Mouse (Mus musculus) urinary bladder, postnatal 10 days (tissue): Measurements from ENCODE around the gene Rps16.

Experiments used
- DNase-seq: peaks from one replicate; pipeline ENCODE4 v3.0.0; 2022; ENCODE audit warnings: low spot score

Gene Rps16

DNA sequence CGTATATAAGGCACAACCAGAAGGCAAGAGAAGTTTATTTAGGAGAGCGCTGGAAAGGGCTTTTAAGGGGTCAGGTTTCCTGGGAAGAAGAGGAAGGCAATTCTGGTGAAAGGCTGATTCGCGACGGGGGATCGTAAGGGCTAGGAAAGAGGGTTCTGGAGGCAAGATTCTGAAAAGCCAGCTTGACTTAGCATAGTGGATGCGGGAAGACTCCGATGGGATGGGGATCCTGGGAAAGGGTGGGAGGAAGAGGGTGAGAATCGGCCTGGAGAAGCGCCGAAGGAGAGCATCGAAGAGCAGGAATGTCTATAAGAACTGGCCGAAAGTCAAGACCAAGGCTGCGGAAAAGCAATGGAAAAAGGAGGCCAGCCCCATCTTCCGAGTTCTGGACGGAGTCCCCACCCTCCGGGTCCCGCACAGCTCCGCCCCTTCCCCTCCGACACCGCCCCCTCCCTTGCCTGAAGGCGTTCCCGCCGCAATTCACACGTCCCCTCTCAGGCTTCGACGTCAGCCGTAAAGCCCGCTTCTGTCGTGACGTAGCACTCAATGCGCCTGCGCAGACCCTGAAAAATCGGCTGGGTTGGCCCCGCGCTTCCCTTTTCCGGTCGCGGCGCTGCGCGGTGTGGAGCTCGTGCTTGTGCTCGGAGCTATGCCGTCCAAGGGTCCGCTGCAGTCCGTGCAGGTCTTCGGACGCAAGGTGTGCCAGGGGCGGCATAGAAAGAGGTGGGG, at the start of gene Rps16:
Gene Rps16 (plus strand): TSS at position 498 of the 729 bp plus-strand sequence.
- DNase-seq: peak; percentile 99

DNA sequence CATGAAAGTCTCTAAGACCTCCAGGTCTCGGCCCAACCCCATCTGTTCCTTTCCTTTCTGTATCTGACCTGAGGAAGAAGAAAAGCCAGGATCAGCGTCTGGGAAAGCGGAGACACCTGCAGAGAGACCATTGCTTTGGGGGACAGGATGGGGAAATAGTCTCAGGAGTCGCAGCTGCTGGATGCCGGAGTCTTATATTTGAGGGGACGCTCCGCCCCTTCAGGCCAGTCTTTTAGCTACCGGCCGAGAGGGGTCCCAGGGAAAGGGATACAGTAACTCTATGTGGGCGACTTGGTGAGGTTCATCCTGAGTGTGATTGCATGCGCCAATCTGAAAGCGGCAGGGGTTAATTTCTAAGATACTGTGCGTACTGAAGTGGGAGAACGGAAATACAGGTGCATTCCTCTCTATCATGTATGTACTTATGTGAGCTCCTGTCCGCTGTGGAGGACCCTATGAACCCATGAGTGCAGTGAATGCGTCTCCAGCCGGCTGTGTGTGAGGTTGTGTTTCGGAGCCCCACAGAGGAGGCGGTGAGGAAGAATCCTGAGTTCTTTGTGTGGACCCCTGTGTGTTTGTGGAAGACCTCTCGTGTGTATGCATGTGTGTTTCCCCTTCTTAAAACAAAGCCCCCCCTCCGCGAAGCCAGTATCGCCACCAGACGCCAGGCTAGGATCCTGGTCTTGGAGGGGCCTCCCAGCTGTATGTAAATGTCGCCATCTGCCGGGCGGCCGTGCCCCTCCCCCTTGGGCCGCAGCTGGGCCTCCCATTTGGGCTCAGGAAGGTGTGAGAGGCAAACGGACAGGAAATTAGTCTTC, 48.6 kb upstream of the Rps16 start, which contains the start of gene Dll3:
Gene Dll3 (minus strand): TSS at position 623 of the 818 bp plus-strand sequence.
- no peak for DNase-seq

DNA sequence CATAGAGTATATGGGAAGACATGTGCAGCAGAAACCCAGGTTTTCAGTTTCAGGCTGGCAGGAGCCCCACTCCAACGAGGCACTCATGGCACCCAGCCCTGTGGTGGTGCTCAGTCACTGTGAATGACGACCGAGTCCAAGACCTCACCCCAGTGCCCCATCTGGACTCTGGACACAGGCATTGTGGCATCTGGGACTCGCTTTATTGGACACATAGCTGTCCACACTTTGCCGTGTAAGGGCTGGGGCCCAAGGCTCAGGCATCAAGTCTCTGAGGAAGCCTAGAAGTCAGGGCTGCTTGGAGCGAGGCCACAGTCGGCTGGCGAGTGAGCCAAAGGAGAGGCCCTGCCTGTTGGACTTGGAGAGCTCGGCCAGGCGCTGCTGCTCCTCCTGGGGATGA, 44.8 kb upstream of the Rps16 start:
- DNase-seq: no peak

DNA sequence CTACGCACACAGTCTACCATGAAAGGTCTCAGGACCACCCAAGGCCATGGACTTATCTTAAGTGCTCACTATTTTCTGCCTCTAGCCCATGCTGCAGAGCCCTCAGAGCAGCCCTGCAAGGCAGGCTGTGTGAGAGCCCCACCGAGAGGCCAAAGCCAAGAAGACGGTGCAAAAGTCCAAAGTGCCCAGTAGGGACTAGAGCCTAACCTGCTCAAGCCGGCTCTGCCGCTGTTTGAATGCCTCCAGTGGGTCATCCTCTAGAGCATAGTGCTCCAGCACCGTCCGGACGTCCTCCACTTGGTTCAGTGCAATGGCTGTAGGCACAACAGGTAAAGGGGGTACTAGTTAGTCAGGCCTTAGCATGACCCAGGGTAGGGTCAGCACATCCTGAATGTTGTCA, 44.2 kb upstream of the Rps16 start:
- DNase-seq: no peak

DNA sequence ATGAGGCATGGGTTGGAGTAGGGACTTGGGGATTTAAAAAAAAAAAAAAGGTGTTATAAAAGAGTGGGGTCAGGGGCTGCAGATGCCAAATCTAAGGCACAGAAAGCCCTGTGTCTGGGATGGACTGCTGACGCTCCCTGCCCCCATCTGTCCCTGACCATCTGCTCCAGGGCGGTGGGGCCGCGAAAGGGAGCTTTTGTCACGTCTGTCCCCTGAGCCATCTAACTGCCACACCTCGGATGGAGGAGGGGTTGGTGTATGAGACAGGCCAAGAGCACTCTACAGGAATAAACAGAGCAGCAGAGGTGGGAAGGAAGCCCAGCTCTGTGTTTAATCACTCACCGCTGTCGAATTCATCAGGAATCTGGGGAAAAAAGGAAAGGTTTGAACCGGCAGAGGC, 40.7 kb upstream of the Rps16 start:
- DNase-seq: no peak

DNA sequence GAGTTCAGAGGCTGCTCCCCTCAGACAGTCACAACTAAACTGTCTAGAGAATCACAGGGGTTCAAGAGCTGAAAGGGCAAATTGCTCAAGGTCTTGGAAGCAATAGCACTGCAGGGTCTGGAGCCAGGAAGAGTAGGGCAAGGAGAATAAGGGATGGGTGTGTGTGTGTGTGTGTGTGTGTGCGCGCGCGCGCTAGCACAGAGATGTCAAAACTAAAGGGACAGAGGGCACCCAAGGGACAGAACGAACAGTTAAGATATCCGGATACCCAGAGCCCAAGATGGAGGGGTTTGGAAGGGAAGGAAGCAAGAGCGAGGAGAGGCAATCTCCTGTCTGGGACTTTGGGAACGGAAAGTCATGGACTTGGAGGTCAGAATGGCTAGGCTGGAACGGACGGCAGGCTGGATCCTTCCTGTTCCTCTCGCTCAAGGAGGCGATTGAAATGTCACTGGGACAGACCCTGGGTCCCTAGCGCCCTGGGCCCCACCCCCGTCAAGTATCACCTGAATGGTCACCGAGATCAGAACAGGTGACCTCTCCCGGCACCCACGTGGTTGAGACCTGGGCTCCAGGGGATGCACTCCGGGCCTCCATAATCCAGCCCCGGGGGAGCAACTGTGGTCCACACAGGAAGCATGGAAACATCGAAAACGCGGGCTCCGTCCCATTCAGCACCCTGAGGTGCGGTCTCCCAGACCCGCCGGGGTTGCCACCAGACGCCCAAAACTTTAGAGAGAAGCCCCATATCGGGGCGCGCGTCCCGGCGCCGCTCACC, 39.1 kb upstream of the Rps16 start:
- no peak for DNase-seq

DNA sequence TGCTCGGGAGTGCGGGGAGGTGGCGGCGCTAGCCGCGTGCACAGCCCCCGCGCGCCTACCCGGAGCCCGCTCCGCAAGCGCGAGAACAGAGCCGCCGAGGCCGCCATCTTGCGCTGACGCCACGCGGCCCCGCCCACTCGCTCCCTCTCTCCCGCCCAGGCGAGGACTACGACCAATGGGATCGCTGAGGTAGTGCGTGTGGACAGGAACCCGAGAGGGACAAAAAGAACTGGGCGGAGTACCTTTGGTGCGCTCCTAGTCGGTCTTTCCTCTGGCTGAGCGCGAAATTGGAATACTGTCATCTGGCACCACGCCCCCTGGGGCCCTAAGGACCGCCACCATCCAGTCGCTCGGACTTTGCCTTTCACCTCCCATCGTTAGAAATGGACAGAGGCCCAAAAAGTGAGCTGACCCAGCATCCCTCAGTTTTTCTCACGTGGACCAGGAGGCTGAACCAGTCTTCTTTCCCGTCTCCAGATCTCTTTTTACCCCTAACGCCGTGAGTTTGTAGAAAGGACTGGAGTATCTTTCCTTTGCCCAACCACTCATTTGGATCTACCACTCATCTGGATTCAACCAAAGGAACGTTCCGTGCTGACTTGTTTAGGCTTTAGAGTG, 38.4 kb upstream of the Rps16 start, which contains the start of gene Timm50:
Gene Timm50 (minus strand): TSS at position 147 of the 618 bp plus-strand sequence.
- DNase-seq: peak; percentile 94

DNA sequence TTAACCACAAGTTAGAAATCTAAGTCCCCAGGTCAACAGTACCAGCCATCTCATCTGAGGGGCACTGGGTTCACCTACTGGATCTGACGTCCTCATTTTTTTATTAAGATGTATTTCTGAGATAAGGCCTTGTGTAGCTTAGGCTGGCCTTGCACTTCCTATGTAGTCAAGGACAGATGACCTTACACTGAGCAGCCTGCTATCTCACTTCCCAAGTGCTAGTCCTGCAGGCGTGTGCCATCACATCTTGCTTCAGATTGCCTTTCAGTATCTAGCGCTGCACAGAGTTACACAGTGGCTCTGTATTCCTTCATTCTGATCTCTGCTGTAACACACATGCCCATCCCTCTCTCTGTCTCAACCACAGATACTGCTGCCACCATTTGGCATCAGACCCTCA, 32.4 kb upstream of the Rps16 start:
- no peak for DNase-seq

DNA sequence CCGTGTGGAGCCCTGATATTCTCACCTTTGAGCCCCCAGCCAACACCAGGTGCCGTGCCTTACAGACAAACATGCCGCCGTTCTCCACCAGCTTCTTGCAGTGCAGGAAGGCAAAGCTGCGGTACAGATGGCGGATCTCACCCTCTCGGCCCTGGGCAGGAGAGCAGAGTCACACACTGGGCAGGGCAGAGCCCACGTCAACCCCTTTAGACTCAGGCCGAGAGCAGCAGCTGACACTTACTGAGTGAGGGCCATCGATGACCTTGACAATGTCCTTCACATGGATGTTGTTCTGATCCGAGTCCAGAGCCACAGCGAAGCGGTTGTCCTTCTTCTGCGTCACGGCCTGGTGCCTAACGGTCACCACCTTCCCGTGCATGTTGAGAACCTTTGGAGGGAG, 31.7 kb upstream of the Rps16 start:
- DNase-seq: no peak

DNA sequence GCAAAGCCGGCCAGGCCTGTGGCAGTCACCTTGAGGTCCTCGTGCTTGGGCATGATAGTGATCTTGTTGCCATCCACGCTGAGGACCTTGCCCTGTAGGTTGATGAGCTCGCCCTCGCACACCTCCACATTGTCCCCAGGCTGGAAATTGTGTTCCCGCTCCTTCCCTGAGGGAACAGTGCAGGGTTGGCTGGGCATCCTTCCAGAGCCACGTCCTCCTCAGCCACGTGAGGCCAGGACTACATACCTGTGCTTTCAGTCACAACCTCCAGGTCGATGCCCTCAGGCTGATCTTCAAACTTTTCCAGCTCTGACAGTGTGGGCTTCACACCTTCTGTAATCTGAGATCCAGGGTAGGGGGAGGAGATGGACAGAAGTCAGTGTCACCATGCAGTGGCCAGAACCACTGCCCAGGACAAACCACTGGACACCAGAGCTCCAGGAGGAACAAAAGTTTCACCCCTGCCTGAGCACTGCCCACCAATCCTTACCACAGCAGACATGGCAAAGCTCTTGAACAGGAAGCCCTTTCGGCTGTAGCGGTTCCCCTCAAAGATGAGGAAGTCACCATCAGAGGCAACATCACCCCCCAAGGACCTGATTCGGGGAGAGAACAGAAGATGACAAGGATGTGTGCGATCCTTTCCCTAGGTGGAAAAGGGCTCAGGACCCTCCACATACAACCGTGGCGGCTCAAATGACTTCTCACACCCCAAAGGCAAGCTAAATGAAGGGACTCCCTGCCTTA, 28.3 kb upstream of the Rps16 start:
- no peak for DNase-seq

DNA sequence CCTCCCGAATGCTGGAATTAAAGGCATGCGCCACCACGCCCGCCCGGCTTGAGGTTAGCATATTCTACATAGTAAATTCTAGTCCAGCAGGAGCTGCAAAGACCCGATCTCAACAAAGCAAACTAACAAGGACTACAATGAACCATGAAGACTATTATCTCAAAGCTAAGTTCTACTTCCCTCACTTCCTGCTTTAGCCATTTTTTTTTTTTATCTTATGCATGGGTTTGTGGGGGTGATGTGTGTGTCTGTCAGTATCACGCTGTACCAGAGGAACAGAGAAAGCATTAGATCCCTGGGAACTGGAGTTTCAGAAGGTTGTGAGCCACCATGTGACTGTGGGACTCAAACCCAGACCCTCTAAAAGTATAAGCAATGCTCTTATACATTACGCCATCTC, 25.2 kb upstream of the Rps16 start:
- no peak for DNase-seq

DNA sequence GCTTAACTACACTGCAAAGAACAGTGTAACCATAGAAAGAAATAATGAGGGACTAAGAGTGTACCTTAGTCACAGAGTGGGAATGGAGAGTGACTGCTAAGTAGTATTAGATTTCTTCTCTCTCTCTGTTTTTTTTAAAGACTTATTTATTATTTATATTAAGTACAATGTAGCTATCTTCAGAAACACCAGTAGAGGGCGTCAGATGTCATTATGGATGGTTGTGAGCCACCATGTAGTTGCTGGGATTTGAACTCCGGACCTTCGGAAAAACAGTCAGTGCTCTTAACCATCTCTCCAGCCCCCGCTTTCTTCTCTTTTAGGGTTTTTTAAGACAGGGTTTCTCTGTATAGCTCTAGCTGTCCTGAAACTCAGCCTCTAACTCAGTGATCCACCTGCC, 24.0 kb upstream of the Rps16 start:
- DNase-seq: no peak

DNA sequence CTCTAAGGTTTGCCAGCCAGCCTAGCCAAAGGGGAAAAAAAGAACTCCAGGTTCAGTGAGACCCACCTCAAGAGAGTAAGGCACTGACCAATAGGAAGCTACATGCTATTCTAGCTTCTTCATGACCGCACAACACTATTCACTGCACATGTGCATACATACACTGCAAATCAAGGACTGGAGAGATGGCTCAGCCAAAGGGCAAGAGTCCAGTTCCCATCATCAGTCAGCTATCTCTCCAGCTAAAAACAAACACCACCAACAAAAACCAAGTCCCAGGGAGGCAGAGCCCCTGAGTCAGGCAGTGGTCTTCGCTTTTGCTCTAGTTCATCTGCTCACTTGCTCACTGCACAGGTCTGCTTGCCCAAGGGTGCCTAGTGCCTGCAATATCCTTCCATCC, 22.2 kb upstream of the Rps16 start:
- no peak for DNase-seq

DNA sequence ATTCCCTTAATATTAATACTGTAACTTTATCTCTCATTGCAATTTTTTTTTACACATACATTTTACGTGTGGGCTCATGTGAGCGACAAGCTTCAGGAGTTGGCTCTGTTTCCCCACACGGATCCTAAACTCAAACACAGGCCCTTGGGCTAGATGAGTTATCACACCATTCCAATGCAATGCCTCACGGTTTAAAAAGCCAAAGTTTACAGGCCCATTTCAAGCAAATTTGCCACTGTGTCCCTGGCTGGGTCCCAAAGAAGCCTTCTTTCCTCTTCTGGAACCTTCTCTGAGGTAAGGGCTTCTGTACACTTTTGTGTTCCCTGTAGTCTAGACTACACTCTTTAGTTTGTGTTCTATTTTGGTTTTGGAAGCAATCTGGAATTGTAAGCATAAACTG, 15.9 kb upstream of the Rps16 start:
- DNase-seq: no peak

DNA sequence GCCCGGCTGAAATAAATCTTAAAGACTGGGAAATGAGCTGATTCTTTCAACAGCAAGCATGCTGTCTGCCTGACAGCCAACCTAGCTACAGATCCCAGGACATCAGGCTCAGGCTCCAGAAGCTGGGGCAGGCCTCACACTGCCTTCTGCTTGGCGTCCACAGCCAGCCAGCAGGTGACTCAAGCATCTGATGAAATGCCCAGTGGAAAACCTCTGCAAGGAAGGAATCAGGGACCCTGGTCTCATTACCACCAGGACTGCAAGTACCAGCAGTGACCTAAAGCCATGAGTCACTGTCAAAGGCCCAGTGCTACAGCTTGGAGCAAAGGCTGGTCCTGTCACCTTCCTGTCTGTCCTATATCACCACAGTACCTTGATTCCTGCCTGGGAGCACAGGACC, 15.0 kb upstream of the Rps16 start:
- DNase-seq: no peak

DNA sequence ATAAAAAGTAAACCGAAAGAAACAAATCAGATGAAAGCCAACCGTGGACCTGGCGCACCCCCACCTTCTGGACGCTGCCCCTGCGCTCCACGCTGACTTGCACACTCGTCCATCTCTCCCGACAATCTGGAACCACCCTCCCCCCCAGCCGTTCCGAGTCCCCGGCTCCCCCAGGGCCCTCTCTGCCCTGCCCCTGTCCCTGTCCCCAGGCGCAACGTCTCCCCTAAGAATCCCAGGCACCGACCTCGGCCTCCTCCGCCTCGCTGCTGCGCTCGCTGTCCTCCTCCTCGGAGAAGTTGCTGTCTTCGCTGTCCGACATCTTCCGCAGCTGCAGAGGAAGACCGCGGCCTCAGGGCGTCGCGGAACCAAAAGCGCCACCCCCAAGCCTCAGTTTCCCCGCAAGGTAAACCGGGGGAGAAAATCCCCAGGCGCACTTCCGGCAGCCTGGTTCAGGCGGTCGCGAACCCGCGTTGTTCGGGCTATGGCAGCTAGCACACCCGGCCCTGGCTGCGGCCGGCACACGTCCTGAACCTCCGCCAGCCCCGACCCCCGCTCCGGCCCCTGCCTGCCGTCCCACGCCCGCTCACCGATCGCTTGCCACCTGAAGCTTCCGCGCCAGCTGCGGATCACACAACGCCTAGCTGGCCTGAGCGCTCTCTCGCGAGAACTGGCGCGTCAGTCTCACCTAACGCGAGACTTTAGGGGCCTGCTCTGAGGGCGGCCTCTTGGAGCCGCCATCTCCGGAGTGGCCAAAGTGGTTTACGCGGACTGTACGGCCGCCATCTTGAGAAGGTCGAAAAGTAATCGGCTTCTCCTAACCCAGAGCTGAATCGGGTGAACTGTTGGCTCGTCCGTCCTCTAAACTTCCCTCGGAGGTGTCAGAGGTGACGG, 12.1 kb upstream of the Rps16 start, which contains the start of gene Supt5:
Gene Supt5 (minus strand): TSS at position 639 of the 891 bp plus-strand sequence.
- DNase-seq: peak; percentile 91

DNA sequence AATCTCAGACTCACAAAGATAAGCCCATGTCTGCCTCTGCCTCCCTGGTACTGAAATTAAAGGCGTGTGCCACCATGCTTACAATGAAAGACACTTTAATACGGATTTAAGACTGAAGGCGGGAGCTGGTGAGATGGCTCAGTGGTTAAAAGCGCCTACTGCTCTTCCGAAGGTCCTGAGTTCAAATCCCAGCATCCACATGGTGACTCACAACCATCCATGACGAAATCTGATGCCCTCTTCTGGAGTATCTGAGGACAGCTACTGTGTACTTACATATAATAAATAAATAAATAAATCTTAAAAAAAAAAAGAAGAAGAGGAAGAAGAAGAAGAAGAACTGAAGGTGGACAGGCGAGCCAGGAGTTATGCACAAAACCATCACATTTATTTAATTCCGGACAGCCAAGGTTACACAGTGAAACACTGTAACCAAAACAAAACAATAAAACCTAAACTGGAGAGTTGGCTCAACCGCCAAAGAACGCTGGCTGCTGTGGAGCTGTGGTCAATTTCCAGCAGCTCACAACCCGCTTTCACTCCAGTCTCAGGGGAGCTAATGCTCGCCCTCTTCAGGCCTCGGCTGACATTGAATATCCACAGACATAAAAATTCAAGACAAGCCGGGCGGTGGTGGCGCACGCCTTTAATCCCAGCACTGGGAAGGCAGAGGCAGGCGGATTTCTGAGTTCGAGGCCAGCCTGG, 11.1 kb upstream of the Rps16 start:
- DNase-seq: no peak

DNA sequence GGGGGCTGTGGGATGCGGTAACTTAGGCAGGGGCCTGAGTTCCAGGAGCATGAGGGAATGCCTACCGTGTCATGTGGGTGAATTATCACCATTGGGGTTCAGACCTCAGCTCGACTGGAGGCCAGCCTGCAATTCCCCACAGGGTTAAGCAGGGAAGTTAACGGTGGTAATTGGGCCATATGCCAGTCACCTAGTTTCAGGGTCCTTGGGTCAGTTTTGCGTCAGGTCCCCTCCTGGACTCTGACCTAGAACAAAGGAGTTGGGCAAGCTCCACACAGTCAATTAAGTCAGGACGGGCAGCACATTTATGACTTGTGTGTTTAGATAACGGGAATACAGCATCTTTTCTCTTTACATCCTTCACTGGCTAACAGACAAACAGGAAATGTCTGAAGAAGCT, 9.1 kb upstream of the Rps16 start:
- no peak for DNase-seq

DNA sequence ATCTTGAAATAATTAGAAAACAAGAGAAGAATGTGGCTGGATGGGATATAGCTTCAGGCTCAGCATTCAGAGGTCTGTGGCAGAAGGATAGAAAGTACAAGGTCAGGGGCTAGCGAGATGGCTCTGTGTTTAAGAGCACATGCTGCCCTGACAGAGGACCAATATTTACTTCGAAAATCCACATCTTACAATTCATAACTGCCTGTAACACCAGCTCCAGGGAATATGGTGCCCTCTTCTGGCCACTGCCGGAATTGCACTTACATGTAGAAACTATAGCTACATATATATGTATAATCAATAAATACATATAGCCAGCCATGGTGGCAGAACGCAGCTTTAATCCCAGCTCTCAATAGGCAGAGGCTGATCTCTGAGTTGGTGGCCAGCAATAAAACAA, 5.8 kb upstream of the Rps16 start:
- no peak for DNase-seq

DNA sequence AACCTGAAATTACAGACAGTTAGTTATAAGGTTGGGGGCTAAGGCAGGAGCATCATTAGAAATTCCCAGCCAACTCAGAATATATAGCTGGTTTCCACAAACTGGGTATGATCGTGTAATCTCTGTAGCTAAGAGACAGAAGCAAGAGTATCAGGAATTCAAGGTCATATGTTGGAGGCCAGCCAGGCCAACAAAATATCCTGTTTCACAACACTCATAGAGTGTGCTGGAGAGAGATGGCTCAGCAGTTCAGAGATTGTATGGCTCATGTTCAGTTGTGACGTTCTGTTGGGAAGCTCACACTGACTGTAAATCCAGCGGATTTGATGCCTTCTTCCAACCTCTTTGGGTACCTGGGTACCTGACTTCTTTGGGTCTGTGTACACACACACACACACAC, 2.7 kb upstream of the Rps16 start:
- DNase-seq: no peak
